Mouse (Mus musculus): ENCODE data around the gene Dynll2.
A peak's percentile ranks its signal among the peaks of the same experiment; 100 is the strongest.

DNA sequence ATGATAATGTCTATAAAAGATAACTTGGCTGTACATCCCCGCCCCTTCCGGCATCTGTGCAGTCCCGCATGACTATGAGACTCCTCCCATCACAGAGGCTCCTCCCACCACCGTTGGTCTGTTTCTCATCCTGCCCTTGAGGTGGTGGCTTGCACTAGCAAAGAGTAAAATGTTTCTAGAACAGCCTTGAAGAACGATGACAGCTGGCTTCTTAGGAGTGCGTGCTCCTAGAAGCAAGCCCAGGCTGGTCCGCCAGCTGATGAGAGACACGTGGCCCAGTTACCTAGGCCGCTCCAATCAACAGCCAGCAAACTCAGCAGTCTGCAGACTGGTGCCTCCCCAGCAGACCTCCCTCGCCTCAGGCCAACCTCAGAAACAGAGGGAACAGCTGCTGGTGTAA lies 21.1 kb downstream of the Dynll2 start:
- TF ChIP-seq POLR2A (IDR thresholded peaks at IDR 0.05; ENCODE audit: insufficient read length, low read depth): no peak
- no peak for TF ChIP-seq POLR2AphosphoS2 (IDR thresholded peaks at IDR 0.05; ENCODE audit: insufficient read length, low read depth)
- peak; percentile 43 for TF ChIP-seq USF1 (IDR thresholded peaks at IDR 0.05; ENCODE audit: low read depth)
- TF ChIP-seq MAX (IDR thresholded peaks at IDR 0.05; ENCODE audit: low read depth): no peak
- no peak for TF ChIP-seq TCF12 (IDR thresholded peaks at IDR 0.05; ENCODE audit: insufficient read depth, poor library complexity, severe bottlenecking)
- peak in 1 of 3 experiments; percentile 36 for TF ChIP-seq MYOG (IDR thresholded peaks at IDR 0.05; ENCODE audit: control insufficient read depth in 1 of 3, insufficient read depth in 1 of 3, insufficient read length in 2 of 3, low read depth in 2 of 3)
- peak; percentile 37 to 67 (median 47) for TF ChIP-seq MYOD1 (IDR thresholded peaks at IDR 0.05; ENCODE audit: control insufficient read depth in 1 of 3, insufficient read length in 2 of 3, low read depth in 2 of 3)
- no peak for TF ChIP-seq TCF3 (IDR thresholded peaks at IDR 0.05; ENCODE audit: insufficient read length, low read depth)
